Mouse (Mus musculus): ENCODE measurements around the gene C77080. TPM values are rescaled to one million over a fixed set of nuclear protein-coding genes. Genes with fewer than 3 reads are reported as not detected.

C77080 gene
- total RNA-seq, 4 experiments from 2014 or later: 10.1 to 12.6 (median 11.4) TPM

GRCm38 (mm10) chr4:129239075-129239474 is 22.1 kb downstream of the C77080 start:
- peak; percentile 51 to 54 for DNase-seq (ENCODE audit: low spot score in 2 of 2)

GRCm38 (mm10) chr4:129238579-129239016 is 22.6 kb downstream of the C77080 start:
- DNase-seq (ENCODE audit: low spot score in 2 of 2): peak in 1 of 2 experiments; percentile 26

- no peak for DNase-seq (ENCODE audit: low spot score in 2 of 2)
Observed at GRCm38 (mm10) chr4:129237843-129238441, 23.3 kb downstream of the C77080 start.

GRCm38 (mm10) chr4:129236236-129236813 is 24.9 kb downstream of the C77080 start:
- DNase-seq (ENCODE audit: low spot score in 2 of 2): no peak

GRCm38 (mm10) chr4:129235147-129235546 is 26.1 kb downstream of the C77080 start:
- no peak for DNase-seq (ENCODE audit: low spot score in 2 of 2)

GRCm38 (mm10) chr4:129234488-129234887 is 26.7 kb downstream of the C77080 start:
- DNase-seq (ENCODE audit: low spot score in 2 of 2): no peak

GRCm38 (mm10) chr4:129232561-129233360 is 28.4 kb downstream of the C77080 start:
- no peak for DNase-seq (ENCODE audit: low spot score in 2 of 2)

- no peak for DNase-seq (ENCODE audit: low spot score in 2 of 2)
Observed at GRCm38 (mm10) chr4:129231594-129232450, 29.4 kb downstream of the C77080 start.

- no peak for DNase-seq (ENCODE audit: low spot score in 2 of 2)
Observed at GRCm38 (mm10) chr4:129230926-129231325, 30.3 kb downstream of the C77080 start.

GRCm38 (mm10) chr4:129227985-129228381 is 33.2 kb downstream of the C77080 start:
- no peak for DNase-seq (ENCODE audit: low spot score in 2 of 2)

GRCm38 (mm10) chr4:129227170-129227984 is 33.8 kb downstream of the C77080 start:
- DNase-seq (ENCODE audit: low spot score in 2 of 2): no peak

- no peak for DNase-seq (ENCODE audit: low spot score in 2 of 2)
Observed at GRCm38 (mm10) chr4:129226441-129226963, 34.7 kb downstream of the C77080 start.

GRCm38 (mm10) chr4:129225315-129225714 is 35.9 kb downstream of the C77080 start:
- no peak for DNase-seq (ENCODE audit: low spot score in 2 of 2)

GRCm38 (mm10) chr4:129223421-129224281 is 37.6 kb downstream of the C77080 start:
- no peak for DNase-seq (ENCODE audit: low spot score in 2 of 2)

- DNase-seq (ENCODE audit: low spot score in 2 of 2): no peak
Observed at GRCm38 (mm10) chr4:129222019-129222925, 38.9 kb downstream of the C77080 start.

- no peak for DNase-seq (ENCODE audit: low spot score in 2 of 2)
Observed at GRCm38 (mm10) chr4:129221097-129222010, 39.9 kb downstream of the C77080 start.

Measured in layer of hippocampus, adult 8-10 months (tissue).